Mouse (Mus musculus) CD4-positive, CD25-positive, alpha-beta regulatory T cell, adult 2 months (primary cell): ENCODE measurements around the gene Ppie.
"Not testable (repeated sequence)": the region's sequence is repeated elsewhere in the genome, so short reads cannot be mapped to it uniquely, and the experiment has no call there.

Experiments
- DNase-seq: peaks from one replicate; pipeline ENCODE4 v3.0.0-alpha.2; 2012; ENCODE audit warnings: low read depth, low spot score

Gene Ppie

DNA sequence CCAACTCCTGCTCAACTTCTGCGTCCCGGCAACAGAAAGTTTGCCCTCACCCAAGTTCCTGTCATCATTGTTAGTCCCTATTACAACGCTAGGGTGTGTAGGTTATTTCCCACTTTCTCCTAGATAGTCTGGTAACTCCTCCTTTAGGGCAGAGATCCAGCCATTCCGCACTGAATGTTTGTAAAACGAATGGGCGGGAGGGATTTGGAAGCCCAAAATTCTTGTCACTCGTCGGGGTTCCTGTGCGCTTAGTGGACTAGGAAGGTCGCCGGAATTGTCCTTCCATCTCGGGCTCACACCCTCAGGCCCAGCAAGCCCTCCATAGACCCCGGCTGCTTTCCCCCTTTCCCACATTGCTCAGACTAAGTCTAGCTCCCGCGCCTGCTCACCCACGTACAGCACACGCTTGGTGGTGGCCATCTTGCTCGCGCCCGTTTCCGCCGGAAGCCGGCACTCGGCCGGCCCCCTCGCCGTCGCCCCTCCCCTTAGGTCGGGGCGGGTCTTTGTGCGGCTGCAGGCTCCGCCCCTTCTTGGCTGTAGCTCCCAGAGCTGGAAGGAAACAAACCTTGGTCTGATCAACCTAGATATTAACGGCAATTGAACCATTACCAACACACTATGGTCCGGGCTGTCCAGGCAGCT, at the start of gene Ppie:
TSS of gene Ppie (minus strand) at position 439 of the 642 bp plus-strand sequence.
- DNase-seq: peak; percentile 94

DNA sequence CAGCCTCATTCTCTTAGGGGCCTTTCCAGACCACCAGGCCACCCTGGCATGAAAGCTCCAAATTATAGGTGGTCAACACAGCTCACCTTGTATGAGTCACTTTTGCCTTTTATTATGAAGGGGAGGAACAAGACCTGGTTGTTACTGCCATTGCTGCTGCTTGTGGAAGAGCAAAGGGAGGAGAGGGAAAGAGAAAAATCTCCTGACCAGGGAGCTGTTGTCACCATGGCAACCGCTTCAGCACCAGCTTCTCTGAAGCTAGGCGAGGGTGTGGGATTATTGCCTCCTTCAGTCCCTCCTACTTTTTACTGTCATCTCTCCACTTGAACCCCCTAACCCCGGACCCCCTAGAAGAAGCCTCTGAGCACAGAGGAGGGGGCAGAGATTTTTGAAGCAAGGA, 45.1 kb upstream of the Ppie start:
- DNase-seq: no peak

DNA sequence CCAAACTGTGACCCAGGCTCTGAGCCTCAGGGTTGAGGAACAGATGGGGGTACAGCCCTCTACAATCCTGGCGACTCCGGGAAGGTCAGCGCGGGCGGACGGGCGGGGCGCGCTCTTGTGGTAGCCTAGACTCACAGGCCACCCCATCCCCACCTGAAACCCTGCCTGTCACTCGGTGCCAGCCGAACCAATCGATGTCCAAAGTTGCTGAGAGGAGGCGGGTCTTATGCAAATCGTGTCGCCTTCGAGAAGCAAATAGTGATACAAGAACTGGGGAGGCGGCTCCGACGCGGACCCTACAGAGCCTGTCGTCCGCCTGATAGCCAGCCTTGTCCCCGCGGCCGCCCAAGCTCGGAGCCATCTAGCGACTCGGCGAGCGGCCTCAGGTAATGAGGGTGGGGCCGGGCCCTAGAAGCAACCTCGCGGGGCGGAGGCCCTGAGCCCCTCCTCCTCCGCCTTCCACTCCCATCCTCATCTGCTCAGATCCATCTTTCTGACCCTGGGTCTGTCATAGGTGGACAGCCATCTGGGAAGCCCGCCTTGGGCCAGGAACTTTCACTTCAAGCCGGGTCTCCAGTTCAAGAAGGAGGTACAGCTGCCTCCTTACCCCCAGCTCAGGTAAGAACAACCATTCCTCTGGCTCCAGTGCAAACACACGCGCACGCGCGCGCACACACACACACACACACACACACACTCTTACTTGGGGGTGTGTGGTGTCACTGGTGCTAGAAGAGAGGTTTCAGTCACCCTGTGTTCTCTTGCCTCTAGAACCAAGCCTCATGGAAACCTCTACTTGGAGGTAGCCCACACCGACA, 43.7 kb upstream of the Ppie start:
- DNase-seq: peak; percentile 74

DNA sequence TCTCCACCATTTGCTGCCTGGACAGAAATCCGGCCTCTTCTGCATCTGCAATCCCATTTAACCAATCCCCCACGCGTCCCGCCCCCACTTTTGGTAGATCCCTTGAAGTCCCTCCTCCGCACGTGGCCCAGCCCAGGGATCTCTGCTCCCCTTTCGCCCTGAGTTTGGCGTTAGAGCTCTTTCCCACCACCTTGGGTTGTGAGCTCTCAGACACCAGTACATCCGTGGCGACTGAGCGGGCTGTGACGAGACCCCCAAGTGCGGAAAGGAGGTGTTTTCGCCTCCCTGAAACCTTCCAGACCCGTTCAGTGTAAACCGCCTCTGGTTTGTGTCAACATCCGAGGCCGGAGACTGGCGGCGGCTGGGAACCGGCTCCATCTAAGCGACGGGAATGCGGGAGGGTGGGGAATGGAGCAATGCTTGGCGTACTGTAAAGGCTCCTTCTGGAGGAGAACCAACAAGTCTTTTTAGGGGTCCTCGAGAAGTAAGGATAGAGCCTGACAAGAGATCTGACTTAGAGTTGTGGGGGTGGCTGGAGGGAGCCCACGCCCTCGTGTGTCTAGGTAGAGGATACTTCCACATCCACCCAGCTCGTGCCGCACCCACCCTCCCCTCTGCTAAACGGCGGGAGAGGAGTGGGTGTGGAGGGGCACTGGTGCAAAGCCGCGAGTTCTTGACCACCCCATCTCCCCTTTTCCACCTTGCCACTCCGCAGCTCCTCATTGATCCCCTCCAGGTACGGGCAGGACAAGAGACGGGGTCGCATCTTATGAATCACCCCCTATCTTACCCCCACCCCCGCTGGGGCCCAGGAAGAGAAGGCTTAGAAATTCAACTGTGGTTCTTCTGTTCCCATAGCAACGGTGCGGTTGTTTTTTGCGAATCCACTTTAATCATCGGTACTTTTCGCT, 42.8 kb upstream of the Ppie start, which contains the start of gene Hpcal4:
TSS of gene Hpcal4 (plus strand) at position 900 of the 911 bp plus-strand sequence.
- peak; percentile 9 for DNase-seq

DNA sequence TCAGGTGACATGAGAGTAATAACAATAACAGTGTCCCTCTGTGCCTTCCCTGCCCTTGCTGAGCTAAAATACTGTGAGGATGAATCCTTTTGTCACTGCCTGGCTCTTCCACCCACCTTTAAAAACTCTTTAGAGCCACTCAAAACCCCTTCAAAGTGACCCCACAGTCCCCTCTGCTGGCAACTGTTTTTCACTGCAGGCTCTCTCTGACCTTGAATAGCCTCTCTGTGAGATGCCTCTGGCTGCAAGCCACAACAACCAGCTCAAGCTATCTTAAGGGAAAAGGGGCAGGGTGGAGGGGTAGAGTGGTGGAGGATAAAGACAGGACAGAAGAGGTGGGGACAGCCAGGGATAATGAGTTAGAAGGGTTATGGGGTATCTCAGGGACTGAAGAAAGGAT, 32.1 kb upstream of the Ppie start:
- no peak for DNase-seq

DNA sequence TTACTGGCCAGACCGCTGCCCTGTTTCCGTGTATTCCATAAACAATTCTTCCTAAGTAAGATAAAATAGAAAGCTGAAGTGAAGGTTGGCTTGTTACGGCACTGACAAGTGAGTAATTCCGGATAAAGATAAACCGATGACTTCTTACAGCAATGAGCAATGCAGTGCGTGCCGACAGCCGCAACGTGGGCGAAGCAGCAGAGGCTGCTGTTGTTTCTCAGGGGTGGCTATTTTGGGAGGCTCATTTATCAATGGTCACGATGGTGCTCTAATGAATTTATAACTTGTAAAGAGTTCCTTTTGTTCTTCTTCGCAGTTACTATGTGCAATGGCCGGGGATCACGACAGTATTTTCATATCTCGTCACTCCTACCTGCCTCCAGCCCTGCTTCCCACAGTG, 24.4 kb upstream of the Ppie start:
- DNase-seq: no peak

DNA sequence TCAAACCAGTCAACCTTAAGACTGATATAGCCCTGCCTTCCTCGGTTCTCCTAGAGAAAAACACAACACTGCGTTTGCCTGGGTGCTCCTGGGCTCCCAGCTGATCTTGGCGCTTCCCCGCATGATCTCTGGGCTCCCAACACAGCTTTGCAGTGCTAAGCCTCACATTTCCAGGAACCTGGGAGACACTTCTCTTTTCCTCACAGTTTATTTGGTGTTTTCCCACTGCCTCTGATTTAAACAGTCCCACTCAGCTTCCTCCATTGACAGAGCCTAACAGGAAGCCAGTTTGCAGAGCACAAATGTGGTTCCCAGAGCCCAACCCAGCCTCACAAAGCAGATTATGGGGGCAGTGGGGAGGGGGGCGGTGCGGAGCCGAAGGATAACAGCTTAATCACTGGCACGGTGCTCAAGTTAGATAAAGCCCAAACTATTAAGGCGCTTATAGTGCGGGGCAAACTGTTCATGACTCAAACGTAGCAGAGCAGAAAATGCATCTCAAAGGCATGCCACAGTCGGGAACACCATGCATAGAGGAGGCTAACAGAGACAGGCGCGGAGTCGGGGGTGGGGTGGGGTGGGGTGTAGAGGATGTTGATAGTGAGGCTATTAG, 22.7 kb upstream of the Ppie start:
- DNase-seq: no peak

DNA sequence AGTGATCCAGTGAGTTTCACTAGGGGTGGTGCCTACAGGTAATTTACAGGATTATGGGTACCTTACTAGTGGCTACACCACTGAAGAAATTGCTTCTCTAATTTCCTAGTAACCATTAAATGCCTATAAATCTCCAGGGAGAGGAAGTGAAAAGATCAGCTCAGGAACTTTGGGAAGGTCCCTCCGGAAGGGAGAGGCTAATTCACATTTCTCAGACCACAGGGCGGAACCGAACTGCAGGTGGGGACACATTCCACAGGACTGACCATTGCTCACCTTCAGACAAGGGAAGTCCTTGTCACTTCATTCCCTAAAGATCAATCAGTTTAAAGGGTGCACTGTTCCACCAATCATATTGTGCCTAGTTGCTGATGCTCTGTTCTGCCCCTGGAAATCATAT, 21.5 kb upstream of the Ppie start:
- not testable (repeated sequence) for DNase-seq

DNA sequence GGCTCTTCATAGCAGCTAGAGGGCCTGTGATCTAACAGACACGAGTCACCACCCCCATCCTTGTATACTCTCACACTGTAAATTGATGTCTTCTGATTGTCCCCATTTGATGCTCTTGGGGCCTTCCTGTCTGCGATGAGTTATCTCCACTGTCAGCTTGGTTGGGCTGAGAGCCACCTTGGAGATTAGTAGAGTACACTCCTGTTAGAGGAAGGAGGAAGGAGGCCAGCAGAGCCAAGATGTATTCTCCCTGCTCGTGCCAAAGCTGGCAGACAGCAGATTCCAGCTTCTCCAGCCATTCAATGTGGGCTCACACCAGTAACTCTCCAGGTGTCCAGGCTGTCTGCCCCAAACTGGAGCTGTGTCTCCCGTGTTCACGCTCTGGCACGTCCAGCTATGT, 20.8 kb upstream of the Ppie start:
- DNase-seq: no peak

DNA sequence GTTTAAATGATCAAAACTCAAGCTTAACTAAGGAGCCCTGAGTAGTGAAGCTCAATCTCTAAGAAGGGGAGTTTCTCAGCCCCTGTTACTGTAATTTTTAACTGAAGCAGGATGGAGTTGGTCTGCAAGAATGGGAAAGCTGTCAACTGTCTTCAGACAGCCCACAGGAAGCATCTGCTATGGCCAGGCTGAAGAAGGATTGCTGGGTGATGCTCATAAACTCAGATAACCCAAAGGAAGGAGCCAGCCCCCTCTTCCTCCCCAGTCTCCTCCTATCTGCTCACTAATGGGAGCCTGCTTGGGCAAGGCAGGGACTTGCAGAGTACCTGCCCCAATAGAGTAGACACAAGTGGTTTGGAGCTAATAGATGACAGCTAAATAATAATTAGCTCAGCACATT, 16.1 kb upstream of the Ppie start:
- DNase-seq: no peak

DNA sequence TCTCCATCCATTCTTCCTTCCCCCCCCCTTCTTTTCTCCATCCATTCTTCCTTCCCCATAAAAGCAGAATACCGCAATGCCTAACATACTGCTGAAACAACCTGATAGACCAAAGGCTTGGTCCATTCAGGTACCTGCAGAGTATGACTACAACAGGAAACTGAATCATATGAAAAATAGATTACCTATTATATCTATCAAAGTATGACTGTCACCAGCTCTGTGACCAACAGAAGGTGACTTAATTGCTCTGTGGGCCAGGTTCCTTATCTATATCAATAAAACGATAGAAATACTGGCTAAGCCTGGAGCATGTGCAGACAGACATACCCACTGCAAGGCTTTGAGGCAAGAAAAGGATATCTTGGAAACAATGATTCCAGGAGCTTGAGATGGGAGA, 15.7 kb upstream of the Ppie start:
- DNase-seq: no peak

DNA sequence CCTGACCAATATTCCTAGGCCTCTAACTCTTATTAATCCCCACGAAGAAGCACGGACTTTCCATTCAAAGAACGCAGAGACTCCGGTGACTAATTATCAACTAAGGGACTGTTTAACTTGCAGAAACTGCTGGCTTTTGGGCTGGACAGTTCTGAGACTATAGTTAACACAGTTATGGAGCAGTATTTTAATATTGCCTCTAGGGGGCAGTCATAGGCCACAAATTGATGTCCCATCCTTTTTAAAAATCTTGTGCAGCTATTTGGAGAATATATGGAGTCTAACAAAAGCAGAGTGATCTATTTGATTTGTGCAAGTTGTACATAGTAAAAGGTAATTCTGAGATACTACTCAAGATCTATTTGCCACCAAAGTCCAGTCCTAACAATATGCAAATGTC, 15.3 kb upstream of the Ppie start:
- peak; percentile 49 for DNase-seq

DNA sequence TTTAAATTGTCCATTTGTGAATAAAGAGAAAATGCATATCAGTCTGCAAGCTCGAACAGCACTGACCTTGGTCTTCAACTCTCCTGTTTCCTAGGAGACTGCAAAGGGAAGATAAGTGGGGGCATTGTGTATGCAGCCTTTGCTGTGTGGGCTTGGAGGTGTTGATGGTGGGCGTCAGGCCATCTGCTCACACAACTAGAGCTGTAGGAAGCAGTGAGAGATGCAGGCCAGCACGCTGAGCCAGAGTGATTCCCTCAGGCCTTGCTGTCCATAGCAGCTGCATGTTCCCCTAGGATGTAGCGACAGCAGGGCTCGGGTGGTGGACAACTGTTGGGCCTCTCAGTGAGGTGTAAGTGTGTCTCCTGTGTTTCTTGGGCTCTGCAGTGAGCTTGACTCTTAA, 13.2 kb upstream of the Ppie start:
- DNase-seq: no peak

DNA sequence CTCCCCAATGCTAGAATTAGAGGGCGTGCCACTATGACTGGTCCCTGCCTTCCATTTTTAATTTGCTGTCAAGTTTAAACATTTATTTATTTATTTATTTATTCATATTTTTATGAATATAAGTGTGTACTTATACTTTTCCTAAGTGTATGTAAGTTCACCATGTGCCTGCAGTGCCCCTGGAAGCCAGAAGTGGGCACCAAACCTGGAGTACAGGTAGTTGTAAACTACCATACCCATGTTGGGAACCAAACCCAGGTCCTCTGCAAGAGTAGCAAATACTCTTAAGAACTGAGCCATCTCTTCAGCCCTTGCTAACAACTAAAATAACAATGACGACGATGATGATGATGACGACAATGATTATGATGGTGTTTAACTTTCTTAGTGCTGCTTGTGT, 12.3 kb upstream of the Ppie start:
- DNase-seq: no peak

DNA sequence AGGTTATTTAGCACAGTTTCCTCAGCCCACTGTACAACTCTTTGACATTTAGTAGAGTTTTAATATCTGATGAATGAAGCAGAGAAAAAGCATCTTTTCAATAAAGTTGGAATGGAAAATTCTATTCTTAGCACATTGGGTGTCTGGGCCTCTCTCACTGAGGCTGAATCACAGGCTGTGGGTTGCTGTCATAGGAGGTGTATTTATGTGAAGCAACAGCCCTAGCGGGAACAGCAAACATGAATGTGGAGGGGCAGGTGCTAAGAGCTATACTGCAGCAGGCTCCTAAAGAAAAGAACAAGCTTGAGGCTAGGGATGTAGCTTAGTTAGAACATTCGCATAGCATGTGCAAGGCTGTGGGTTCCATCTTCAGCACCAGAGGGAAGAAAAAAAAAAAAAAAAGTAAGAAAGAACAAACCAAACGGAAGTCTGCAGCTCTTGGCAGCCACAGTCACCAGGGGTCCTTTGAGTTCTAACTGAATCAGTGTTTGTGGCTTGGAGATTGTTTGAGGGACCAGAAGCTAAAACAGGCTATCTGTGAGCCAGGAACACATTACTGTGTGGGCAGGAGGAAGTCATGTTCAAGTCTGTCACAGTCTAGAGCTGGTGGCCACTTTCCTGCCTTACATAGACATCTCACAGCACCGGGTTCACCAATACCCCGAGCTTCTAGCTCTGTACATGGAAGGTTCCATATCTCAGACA, 7.8 kb upstream of the Ppie start:
- DNase-seq: peak; percentile 12

DNA sequence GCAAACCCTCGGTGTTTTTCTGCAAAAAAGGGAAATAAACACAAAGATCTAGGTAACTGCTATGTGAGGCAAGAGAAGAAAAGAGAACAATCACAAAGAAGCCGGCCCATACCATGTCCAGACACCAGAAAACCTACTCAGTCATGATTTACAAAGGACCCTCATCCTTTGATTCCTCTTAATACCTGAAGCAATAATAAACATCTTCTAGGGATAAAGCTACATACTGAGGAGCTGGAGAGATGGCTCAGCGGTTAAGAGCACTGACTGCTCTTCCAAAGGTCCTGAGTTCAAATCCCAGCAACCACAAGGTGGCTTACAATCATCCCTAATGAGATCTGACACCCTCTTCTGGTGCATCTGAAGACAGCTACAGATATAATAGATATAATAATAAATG, 2.2 kb downstream of the Ppie start:
- DNase-seq: no peak

DNA sequence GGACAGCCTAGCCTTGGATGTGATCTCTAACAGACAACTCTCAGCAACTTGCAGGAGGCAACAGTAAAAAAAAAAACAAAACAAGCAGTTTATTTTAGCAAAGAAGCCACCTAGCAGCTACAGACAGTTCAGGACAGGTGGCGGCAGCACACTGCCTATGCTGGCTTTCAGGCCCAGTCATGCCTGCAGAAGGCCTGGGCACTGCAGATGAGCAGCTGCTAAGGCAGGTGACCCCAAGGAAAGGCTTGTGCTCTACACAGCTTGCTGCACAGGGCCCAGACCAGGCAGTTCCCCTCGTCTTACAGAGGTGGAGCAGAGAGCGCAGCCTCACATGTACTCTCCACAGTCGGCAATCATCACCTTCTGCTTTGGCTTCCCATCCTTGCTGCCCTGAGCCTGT, 12.7 kb downstream of the Ppie start:
- no peak for DNase-seq

DNA sequence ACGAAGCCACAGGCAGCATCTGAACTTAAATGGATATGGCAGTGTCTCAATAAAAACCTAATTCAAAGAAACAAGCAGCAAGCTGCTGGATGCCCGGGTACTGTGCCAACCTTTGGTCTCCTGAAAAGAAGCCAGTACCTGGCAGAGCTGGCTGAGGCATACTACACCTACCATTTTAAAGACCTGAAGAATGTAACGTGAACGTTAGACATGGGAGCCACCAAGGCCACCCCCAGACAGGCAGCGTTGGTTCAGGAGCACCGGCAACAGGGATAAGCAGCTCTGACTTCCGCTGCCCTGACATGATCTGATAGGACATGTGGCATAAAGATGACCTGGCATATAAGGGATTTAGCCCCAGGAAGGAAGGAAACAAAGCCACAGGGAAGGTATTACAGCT, 13.1 kb downstream of the Ppie start:
- no peak for DNase-seq

DNA sequence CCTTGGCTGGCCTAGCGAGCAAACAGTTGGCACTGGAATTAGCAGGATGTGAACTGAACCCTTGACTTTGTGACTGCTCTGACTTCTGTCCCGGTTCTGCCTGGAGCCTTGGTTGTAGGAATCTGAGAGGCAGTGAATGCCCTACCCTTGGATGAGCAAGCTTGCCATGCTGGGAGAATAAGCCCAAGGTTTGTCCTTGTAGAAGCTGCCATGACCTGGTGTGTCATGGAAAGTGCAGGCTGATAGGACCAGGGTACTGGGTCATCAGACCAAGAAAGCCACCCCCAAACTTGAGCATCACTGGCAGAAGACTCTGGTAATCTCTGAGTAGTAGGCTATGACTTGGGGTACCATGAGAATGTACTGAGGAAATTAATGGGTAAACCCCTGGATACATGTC, 18.5 kb downstream of the Ppie start:
- no peak for DNase-seq

DNA sequence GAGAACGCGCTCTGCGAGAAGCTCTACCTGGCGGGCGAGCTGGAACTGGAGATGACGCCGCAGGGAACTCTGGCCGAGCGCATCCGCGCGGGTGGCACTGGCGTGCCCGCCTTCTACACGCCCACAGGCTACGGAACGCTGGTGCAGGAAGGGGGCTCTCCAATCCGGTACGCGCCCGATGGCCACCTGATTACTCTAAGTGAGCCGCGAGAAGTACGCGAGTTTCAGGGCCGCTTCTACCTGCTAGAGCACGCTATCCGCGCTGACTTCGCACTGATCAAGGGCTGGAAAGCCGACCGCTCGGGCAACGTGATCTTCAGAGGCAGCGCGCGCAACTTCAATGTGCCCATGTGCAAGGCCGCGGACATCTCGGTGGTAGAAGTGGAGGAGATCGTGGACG, 23.1 kb downstream of the Ppie start:
- not testable (repeated sequence) for DNase-seq

DNA sequence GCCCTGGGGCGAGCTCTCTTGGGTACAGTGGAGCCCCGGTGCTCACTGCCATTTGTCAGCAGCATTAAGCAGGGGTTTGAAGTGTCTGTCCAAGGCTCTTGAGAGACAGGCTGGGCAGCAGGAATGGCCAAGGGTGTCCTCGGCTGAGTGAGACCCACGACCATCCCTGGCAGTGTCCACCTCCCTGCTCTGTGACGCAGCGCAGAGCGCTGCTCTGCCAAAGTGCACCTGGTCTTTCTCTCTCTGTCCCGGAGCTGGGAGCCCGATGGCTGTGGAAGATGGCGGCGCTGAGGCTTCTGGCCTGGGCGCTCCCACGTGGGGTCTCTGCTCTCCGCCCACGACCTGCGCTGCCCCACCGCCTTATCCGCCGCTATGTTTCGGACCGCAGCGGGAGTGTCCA, 23.7 kb downstream of the Ppie start, which contains the start of gene Oxct2b:
TSS of gene Oxct2b (plus strand) at position 256 of the 400 bp plus-strand sequence.
- DNase-seq: no peak
